Mouse (Mus musculus) forebrain, embryonic 11.5 days (tissue): ENCODE results near the gene Jaml. TPM values are rescaled to one million over a fixed set of nuclear protein-coding genes. Genes with fewer than 3 reads are reported as not detected.

Experiments
- ATAC-seq: fragments of 200-750 bp; cut with Nextera tagmentation; replicated peaks from 2 replicates; pipeline ENCODE4 v1.8.0; 2017; ENCODE audit warnings: moderate TSS enrichment; ENCODE audit not compliant: low FRiP score
- DNase-seq: peaks from one replicate; pipeline ENCODE4 v3.0.0-alpha.2; 2017; ENCODE audit warnings: low spot score
- H3K27ac ChIP-seq: fragments of 300-500 bp; sonication (generic); 2 replicates; pipeline ENCODE4 v1.5.1; 2014; ENCODE audit warnings: low read depth, low read length
- H3K27me3 ChIP-seq: fragments of 300-500 bp; sonication (generic); 2 replicates; pipeline ENCODE4 v1.6.1; 2014; ENCODE audit warnings: mild to moderate bottlenecking, low read length, mixed read lengths; ENCODE audit not compliant: control insufficient read depth, insufficient read depth
- H3K36me3 ChIP-seq: fragments of 300-500 bp; sonication (generic); 2 replicates; pipeline ENCODE4 v1.6.1; 2014; ENCODE audit warnings: mild to moderate bottlenecking, low read length, moderate library complexity, mixed read lengths; ENCODE audit not compliant: control insufficient read depth, insufficient read depth
- H3K4me1 ChIP-seq: fragments of 300-500 bp; sonication (generic); replicated peaks from 2 replicates; pipeline ENCODE4 v1.6.1; 2014; ENCODE audit warnings: low read length, mixed read lengths; ENCODE audit not compliant: control insufficient read depth, insufficient read depth
- H3K4me2 ChIP-seq: fragments of 300-500 bp; sonication (generic); 2 replicates; pipeline ENCODE4 v1.6.1; 2014; ENCODE audit warnings: low read depth, mild to moderate bottlenecking, low read length, moderate library complexity, mixed read lengths; ENCODE audit not compliant: severe bottlenecking
- H3K4me3 ChIP-seq: fragments of 300-500 bp; sonication (generic); 2 replicates; pipeline ENCODE4 v1.5.1; 2014; ENCODE audit warnings: low read depth, low read length
- H3K9ac ChIP-seq: fragments of 300-500 bp; sonication (generic); 2 replicates; pipeline ENCODE4 v1.6.1; 2014; ENCODE audit warnings: low read length
- H3K9me3 ChIP-seq: fragments of 300-500 bp; sonication (generic); 2 replicates; pipeline ENCODE4 v1.6.1; 2016; ENCODE audit warnings: low read length, mixed read lengths; ENCODE audit not compliant: control insufficient read depth
- WGBS: fragments of 180-500 bp; shearing (Covaris S2); extraction: QIAGEN DNeasy Blood & Tissue Kit; methylation state at CpG from one replicate; pipeline ENCODE4 v1.1.7; 2014; 5-methylcytosine and 5-hydroxymethylcytosine counted together
- polyA plus RNA-seq: library from polyadenylated mRNA; unstranded; fragments of >200 nt; fragmentation: Nextera tagmentation; extraction: Ambion mirVana; gene quantifications from 2 replicates; pipeline ENCODE4 v1.2.1, GENCODE M21; 2014

Jaml gene
- polyA plus RNA-seq, 1 experiment from 2014 or later = not detected

DNA sequence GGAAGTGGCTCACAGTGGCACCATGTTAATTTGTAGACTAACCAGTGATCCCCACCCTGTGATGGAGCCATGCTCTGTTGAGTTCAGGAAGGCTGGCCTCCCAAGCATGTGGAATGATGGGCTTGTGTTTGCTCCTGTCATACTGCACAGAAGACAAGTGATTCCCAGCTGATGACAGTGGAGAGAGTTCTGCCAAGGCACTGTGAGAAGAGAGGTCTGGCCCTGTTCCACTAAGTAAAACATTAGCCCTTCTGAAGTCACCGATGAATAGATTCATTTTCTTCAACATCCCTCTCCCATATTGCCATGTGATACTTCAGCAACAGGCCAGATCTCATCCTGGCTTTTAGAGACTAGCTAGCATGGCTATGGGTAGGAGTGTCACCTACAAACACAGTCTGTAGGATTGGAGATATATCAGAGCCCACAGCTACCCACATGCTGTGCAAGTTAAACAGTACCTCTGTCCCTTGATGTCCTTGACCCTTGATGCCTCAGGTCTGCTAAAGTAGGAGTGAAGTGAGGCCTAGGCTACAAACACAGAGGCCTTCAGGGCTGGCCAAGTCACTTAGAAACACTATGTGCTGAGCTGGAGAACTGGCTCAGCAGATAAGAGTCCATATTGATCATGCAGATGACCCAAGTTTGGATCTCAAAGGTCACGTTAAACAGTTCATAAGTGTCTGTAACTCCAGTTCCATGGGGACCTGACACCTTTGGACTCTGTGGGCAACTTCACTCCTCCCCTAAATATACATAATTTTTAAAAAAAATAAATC lies 26.8 kb downstream of the Jaml start:
- Histone ChIP-seq H3K4me3 (no peak overlapping the region), H3K4me2 (no peak overlapping the region), H3K9me3 (no peaks in the 10 kb centered on the region), H3K27ac (no peak overlapping the region), H3K9ac (no peak overlapping the region), H3K4me1 (no peaks in the 10 kb centered on the region), H3K36me3 (no peaks in the 10 kb centered on the region), H3K27me3 (no peaks in the 10 kb centered on the region)
- ATAC-seq (no peak), DNase-seq (no peak)
- WGBS = 97% methylated on average over 2 of the region's 2 CpGs

DNA sequence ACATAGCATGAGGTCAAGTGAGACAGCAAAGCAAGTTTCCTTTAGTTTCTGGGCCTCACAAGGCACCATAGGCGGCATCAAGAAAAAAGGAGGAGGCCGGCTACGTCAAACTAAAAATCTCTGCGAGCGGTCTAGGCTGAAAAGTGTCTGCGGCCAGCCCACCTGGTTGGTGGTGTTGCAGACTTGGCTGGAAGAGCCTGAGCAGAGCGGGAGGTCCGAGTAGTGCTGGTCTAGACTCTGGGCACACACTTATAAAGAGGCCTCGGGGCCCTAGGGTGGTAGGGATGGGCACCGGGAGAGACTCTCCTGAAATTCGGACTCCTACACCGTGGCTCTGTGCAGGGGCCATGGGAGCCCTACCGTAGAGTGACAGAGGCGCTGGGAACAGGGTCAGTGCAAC lies 36.7 kb downstream of the Jaml start:
- Histone ChIP-seq H3K27me3 (peaks cover 3% of the 10 kb centered on the region; the same call in 1 of the 2 replicates), H3K27ac (no peak overlapping the region), H3K9ac (peak overlapping the region; percentile 53), H3K36me3 (no peaks in the 10 kb centered on the region), H3K4me1 (peaks cover 3% of the 10 kb centered on the region; the same call in 1 of the 2 replicates), H3K4me3 (peak overlapping the region; percentile 26), H3K4me2 (peak overlapping the region; percentile 51), H3K9me3 (no peaks in the 10 kb centered on the region)
- under 1% methylated on average over 14 of the region's 14 CpGs for WGBS
- DNase-seq = peak; percentile 80
- ATAC-seq = peak; percentile 53; the same call in 1 of the 2 replicates

DNA sequence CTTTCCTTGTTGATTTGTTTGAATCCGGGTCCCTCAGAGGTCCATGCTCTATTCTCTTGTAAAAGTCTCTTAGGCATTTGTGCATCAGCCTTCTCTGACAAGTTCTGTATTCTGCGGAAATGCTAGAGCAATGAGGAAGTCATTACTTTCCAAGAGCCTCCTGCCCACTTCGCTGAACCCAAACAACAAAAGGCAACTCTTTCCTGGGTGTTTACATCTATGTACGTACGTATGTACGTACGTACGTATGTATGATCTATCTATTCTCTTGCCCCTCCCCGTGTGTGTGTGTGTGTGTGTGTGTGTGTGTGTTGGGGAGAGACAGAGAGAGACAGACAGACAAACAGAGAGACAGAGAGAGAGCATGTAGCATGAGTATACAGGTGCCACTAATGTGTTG lies 37.8 kb downstream of the Jaml start:
- Histone ChIP-seq H3K27me3 (peaks cover 3% of the 10 kb centered on the region; the same call in 1 of the 2 replicates), H3K4me1 (peaks cover 3% of the 10 kb centered on the region; the same call in 1 of the 2 replicates), H3K36me3 (no peaks in the 10 kb centered on the region), H3K4me3 (no peak overlapping the region), H3K9me3 (no peaks in the 10 kb centered on the region), H3K27ac (no peak overlapping the region), H3K4me2 (no peak overlapping the region), H3K9ac (no peak overlapping the region)
- WGBS = 70% methylated on average over 9 of the region's 9 CpGs
- ATAC-seq (no peak), DNase-seq (no peak)

DNA sequence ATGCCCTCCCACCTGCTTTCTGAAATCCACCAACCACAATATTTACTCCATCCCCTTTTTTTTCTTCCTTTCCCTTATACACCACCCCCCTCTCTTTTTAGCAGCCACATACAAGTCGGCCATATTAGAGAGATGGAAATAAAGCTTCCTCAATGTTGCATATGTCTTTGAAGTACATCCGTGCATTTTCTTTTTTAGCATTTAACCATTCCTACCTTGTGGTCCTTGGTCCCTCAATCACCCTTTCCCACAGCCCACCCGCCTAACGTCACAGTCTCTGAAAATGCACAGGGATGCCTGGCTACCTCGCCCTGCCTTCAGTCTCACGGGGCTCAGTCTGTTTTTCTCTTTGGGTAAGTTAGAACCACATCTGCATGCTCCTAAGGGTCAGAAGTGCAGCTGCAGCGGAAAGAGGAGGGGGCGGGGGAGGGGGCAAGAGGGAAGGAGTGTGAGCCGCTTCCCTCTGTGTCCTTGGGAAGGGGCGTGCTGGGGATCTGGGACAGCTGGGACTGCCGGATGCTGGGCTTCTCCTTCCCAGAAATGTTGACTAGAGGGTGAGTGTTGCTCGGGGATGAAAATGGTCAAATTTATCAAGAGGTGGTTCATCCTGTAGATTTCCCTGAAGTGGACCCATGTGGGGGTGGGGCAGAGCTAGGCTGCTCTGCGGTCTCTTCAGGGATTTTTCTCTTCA lies 38.9 kb downstream of the Jaml start, which contains the start of gene Scn2b:
Gene Scn2b, plus strand, starts transcription at position 42 of the 691 bp plus-strand sequence.
- peak within 1 kb of the TSS; percentile 59 for H3K4me2 ChIP-seq
- H3K4me3 ChIP-seq = peak within 1 kb of the TSS; percentile 55
- DNase-seq (no peak), ATAC-seq (0 out of 2 replicates have a peak, but pooled peaks have one; percentile 27)
- H3K36me3 ChIP-seq = no peaks in the 10 kb centered on the region
- peaks cover 3% of the 10 kb centered on the region; the same call in 1 of the 2 replicates for H3K27me3 ChIP-seq
- peak within 1 kb of the TSS; percentile 77 for H3K9ac ChIP-seq
- H3K27ac ChIP-seq = no peak within 1 kb of the TSS
- no peaks in the 10 kb centered on the region for H3K9me3 ChIP-seq
- peaks cover 5% of the 10 kb centered on the region for H3K4me1 ChIP-seq
- WGBS = 2% methylated on average over 13 of the region's 13 CpGs

DNA sequence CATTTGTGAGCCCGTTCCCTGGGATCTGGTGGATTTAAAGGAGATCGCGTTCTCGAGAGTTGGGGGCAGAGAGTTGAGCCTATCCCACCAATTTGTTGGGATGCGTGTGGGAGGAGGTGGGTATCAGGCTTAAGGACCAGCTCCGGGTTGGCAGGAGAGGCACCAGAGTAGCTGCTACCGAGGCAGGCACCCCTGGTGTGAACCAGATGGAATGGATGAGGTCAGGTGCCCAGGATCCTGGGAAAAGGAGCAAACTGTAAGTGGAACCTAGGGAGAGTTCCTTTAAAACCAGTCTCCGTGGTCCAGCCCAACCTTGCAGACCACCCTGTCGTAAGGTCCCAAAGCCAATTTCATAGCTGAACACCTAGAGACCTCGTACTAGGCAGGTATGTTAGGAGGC lies 39.6 kb downstream of the Jaml start:
- no peak for ATAC-seq
- peaks cover 5% of the 10 kb centered on the region for H3K4me1 ChIP-seq
- no peak overlapping the region for H3K27ac ChIP-seq
- H3K4me3 ChIP-seq = peak overlapping the region; percentile 55
- no peaks in the 10 kb centered on the region for H3K36me3 ChIP-seq
- peaks cover 3% of the 10 kb centered on the region; the same call in 1 of the 2 replicates for H3K27me3 ChIP-seq
- no peaks in the 10 kb centered on the region for H3K9me3 ChIP-seq
- WGBS = 22% methylated on average over 10 of the region's 10 CpGs
- H3K4me2 ChIP-seq = peak overlapping the region; percentile 59
- no peak for DNase-seq
- H3K9ac ChIP-seq = peak overlapping the region; percentile 77

DNA sequence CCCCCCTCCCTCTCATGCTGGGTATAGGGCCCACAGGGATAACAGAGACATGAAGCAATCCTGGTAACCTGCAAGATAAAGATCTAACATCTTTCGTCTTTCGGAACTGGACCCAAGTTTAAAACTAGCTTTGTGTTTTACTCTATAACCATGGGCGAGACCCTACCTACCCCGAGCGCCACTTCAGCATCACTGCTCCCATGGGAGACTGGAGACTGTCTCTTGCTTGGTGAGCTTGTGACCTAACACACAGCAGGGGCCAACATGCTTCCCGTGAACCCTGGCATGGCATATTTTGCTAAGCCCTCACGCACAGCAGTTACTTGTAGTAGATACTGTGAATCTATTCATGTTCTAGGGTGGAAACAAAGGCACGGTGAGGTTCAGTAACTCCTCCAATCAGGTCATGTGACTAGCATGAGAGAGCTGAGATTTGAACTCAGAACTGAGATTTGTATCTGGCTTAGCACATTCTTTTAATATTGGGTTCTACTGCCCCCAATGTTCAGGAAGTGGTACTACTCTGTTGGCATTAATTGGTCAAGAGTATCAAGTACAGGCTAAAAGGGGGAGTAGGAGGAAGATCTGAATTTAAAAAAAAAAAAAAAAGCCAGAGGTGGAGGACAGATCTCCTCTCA lies 40.5 kb downstream of the Jaml start:
- no peaks in the 10 kb centered on the region for H3K9me3 ChIP-seq
- no peak overlapping the region for H3K27ac ChIP-seq
- DNase-seq = no peak
- H3K36me3 ChIP-seq = no peaks in the 10 kb centered on the region
- 95% methylated on average over 8 of the region's 8 CpGs for WGBS
- no peak for ATAC-seq
- H3K4me3 ChIP-seq = no peak overlapping the region
- H3K4me1 ChIP-seq = peaks cover 5% of the 10 kb centered on the region
- no peak overlapping the region for H3K4me2 ChIP-seq
- peaks cover 3% of the 10 kb centered on the region; the same call in 1 of the 2 replicates for H3K27me3 ChIP-seq
- H3K9ac ChIP-seq = no peak overlapping the region

DNA sequence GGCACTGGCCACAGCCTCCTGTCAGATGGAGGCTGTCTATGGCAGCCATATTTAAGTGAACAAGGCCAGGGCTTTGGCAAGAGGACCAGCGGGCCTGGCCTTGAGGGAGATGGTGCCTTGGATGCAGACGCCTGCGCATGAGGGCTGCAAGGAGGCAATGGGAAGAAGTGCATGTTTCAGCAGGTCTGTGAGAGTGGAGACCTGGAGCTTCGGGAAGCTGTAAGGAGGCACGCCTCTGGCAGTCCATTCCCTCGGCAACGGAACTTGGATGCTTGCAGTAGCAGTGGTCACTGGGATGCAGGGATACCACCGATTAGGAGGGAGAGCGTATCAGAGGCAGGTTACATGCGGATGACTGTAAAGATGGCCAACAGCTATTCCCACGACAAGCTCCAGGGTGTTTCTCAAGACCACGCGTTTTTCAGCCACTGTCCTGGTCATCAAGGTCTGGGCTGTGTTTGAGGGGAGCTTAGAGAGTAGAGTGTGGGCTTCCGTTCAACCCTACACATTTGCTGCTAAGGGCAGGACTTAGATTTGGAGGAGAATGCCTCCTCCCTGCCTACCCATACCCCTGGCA lies 41.1 kb downstream of the Jaml start:
- no peak for ATAC-seq
- no peak overlapping the region for H3K4me2 ChIP-seq
- no peaks in the 10 kb centered on the region for H3K9me3 ChIP-seq
- no peak overlapping the region for H3K9ac ChIP-seq
- peaks cover 5% of the 10 kb centered on the region for H3K4me1 ChIP-seq
- 89% methylated on average over 14 of the region's 14 CpGs for WGBS
- H3K27me3 ChIP-seq = peaks cover 3% of the 10 kb centered on the region; the same call in 1 of the 2 replicates
- no peaks in the 10 kb centered on the region for H3K36me3 ChIP-seq
- H3K27ac ChIP-seq = no peak overlapping the region
- no peak overlapping the region for H3K4me3 ChIP-seq
- DNase-seq = no peak

DNA sequence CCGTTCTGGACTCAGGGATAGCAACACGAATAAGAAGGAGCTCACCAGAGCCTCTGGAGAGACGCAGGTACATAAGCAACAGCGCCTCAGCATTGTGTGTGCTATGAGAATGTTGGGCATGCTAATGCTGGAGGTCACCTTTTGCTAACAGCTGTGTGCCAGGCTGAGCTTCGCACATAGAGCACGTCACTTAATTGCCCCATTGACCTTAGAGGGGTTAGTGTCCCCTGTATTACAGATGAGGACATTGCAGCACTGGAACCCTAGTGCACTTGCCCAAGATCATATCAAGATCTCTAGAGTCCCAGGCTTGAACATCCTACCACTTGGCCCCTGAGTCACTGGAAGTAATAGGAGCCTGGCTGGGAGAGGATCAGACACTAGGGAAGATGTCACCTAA lies 41.6 kb downstream of the Jaml start:
- no peak overlapping the region for H3K4me2 ChIP-seq
- no peak overlapping the region for H3K9ac ChIP-seq
- peaks cover 3% of the 10 kb centered on the region; the same call in 1 of the 2 replicates for H3K27me3 ChIP-seq
- no peaks in the 10 kb centered on the region for H3K9me3 ChIP-seq
- ATAC-seq (no peak), DNase-seq (no peak)
- no peaks in the 10 kb centered on the region for H3K36me3 ChIP-seq
- H3K27ac ChIP-seq = no peak overlapping the region
- WGBS = 87% methylated on average over 6 of the region's 6 CpGs
- H3K4me3 ChIP-seq = no peak overlapping the region
- H3K4me1 ChIP-seq = peaks cover 5% of the 10 kb centered on the region
